Mouse (Mus musculus) heart, embryonic 11.5 days (tissue): ENCODE data around the gene Rbpjl. TPM values are rescaled to one million over a fixed set of nuclear protein-coding genes. Genes with fewer than 3 reads are reported as not detected.

Experiments
- ATAC-seq: fragments of 200-750 bp; cut with Nextera tagmentation; replicated peaks from 2 replicates; pipeline ENCODE4 v1.8.0; 2017; ENCODE audit warnings: moderate library complexity; ENCODE audit not compliant: insufficient number of reproducible peaks, low FRiP score, low TSS enrichment
- H3K27ac ChIP-seq: fragments of 300-500 bp; sonication (generic); 2 replicates; pipeline ENCODE4 v1.5.1; 2014; ENCODE audit warnings: mild to moderate bottlenecking, low read depth, low read length
- H3K27me3 ChIP-seq: fragments of 300-500 bp; sonication (generic); 2 replicates; pipeline ENCODE4 v1.6.1; 2014; ENCODE audit warnings: mild to moderate bottlenecking, low read length, mixed read lengths; ENCODE audit not compliant: control insufficient read depth, insufficient read depth
- H3K36me3 ChIP-seq: fragments of 300-500 bp; sonication (generic); 2 replicates; pipeline ENCODE4 v1.6.1; 2014; ENCODE audit warnings: mild to moderate bottlenecking, low read length, moderate library complexity, mixed read lengths; ENCODE audit not compliant: control insufficient read depth, insufficient read depth
- H3K4me1 ChIP-seq: fragments of 300-500 bp; sonication (generic); 2 replicates; pipeline ENCODE4 v1.6.1; 2014; ENCODE audit warnings: low read length; ENCODE audit not compliant: control insufficient read depth, insufficient read depth
- H3K4me2 ChIP-seq: fragments of 300-500 bp; sonication (generic); 2 replicates; pipeline ENCODE4 v1.6.1; 2014; ENCODE audit warnings: mild to moderate bottlenecking, moderate library complexity
- H3K4me3 ChIP-seq: fragments of 300-500 bp; sonication (generic); 2 replicates; pipeline ENCODE4 v1.5.1; 2014; ENCODE audit warnings: low read depth, low read length
- H3K9ac ChIP-seq: fragments of 300-500 bp; sonication (generic); 2 replicates; pipeline ENCODE4 v1.6.1; 2014; ENCODE audit warnings: mild to moderate bottlenecking, low read depth, low read length, moderate library complexity
- H3K9me3 ChIP-seq: fragments of 300-500 bp; sonication (generic); replicated peaks from 2 replicates; pipeline ENCODE4 v1.6.1; 2016; ENCODE audit warnings: low read length; ENCODE audit not compliant: control insufficient read depth
- WGBS: fragments of 180-500 bp; shearing (Covaris S2); extraction: QIAGEN DNeasy Blood & Tissue Kit; methylation state at CpG from one replicate; pipeline ENCODE4 v1.1.7; 2014; ENCODE audit not compliant: insufficient replicate concordance; 5-methylcytosine and 5-hydroxymethylcytosine counted together
- polyA plus RNA-seq: library from polyadenylated mRNA; unstranded; fragments of >200 nt; fragmentation: Nextera tagmentation; extraction: Ambion mirVana; gene quantifications from 2 replicates; pipeline ENCODE4 v1.2.1, GENCODE M21; 2014

Rbpjl gene
- polyA plus RNA-seq, 1 experiment from 2014 or later = 0.19 TPM

DNA sequence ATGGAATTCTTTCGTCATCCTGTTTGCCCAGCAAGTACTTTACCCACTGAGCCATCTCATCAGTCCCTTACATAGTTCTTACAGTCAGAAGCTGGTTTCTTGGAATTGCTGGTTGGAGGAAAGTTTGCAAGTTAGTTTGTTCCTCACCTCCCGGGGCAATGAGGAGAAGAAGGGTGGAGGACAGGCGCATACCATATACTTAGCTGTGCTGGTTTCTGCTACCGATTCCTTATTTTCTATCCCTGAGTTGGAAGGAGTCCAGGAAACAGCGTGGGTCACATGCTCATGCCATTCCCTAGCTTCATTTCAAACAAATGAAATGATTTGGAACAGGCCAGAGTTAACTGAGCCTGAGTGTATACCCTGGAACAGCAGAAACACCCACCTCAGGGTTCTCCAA lies 46.0 kb downstream of the Rbpjl start:
- H3K4me3 ChIP-seq = no peak overlapping the region
- no peak for ATAC-seq
- H3K27me3 ChIP-seq = no peaks in the 10 kb centered on the region
- 69% methylated on average over 5 of the region's 5 CpGs for WGBS
- H3K9me3 ChIP-seq = no peaks in the 10 kb centered on the region
- peaks cover 15% of the 10 kb centered on the region for H3K4me1 ChIP-seq
- no peak overlapping the region for H3K27ac ChIP-seq
- no peak overlapping the region for H3K9ac ChIP-seq
- H3K36me3 ChIP-seq = no peaks in the 10 kb centered on the region
- H3K4me2 ChIP-seq = no peak overlapping the region

GRCm38 (mm10) chr2:164449341-164450042 lies 46.6 kb downstream of the Rbpjl start:
- Histone ChIP-seq H3K36me3 (no peaks in the 10 kb centered on the region), H3K4me1 (peaks cover 15% of the 10 kb centered on the region), H3K9ac (no peak overlapping the region), H3K27ac (peak overlapping the region; percentile 7; the same call in 1 of the 2 replicates), H3K4me2 (no peak overlapping the region), H3K4me3 (no peak overlapping the region), H3K9me3 (no peaks in the 10 kb centered on the region), H3K27me3 (no peaks in the 10 kb centered on the region)
- no peak for ATAC-seq
- 55% methylated on average over 14 of the region's 14 CpGs for WGBS

DNA sequence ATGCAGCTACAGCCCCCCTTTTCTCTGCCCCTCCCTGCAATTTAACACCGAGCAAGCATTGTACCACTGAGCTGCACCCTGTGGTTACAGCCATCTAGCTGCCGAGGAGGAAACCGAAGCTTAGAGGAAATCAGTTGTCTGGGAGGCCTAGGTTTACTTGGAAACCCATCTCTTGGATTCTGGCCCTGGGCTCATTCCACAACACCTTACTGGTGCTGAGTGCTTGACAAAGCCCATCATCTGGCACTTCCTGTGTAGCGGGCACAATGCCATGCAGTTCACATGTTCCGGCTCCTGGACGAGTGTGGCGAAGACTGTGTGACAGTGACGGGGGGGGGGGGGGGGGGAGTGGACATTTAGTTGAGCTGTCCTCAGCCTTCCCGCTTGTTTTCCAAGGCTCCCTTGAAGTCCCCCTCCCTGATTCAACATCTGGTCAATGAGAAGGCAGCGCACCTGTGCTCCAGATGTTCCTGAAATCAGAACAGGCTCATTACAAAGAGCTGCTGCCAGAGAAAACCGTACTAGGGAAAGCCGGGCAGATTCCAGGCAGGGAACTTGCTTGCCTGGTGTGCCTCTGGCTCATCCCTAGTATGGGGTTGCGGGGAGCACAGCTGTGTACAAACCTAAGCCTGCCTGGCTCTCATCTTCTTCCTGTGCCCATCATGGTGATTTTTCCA lies 49.2 kb downstream of the Rbpjl start:
- Histone ChIP-seq H3K9ac (no peak overlapping the region), H3K4me1 (peaks cover 27% of the 10 kb centered on the region), H3K4me3 (no peak overlapping the region), H3K4me2 (peak overlapping the region; percentile 19; the same call in 1 of the 2 replicates), H3K9me3 (no peaks in the 10 kb centered on the region), H3K27ac (no peak overlapping the region), H3K36me3 (no peaks in the 10 kb centered on the region), H3K27me3 (no peaks in the 10 kb centered on the region)
- ATAC-seq = no peak
- 41% methylated on average over 13 of the region's 13 CpGs for WGBS

DNA sequence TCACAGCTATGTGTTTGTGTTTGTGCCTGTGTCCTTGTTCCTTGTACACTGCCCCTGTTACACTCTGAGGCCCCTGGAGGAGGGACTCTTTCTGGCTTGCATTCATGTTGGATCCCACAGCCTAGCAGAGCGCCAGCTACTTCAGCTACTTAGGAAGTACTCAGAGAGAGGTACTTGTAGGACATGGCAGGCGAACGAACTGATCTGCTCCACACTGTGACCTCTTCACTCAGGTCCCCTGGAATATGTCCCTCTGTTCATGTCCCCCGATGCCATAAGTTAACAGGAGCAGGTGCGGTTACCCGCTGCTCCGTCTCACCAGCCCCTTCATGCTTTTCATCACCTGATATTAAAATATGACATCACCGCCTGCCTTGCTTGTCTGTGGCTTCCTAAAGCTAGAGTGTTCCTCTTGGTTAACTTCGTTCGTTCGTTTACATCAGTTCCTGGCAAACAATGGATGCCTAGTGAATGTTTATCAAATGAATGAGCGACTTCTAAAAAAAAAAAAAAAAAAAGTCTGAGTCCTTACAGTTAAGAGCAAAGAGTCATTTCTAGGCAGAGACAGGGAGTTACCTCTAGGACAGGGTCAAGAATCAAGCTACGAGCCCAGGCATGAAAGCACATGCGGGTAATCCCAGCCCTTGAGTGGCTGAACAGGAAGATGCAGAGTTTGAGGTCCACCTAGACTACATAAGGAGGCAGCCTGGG lies 50.3 kb downstream of the Rbpjl start:
- Histone ChIP-seq H3K9ac (no peak overlapping the region), H3K4me1 (peaks cover 27% of the 10 kb centered on the region), H3K9me3 (no peaks in the 10 kb centered on the region), H3K27me3 (no peaks in the 10 kb centered on the region), H3K4me3 (no peak overlapping the region), H3K27ac (0 out of 2 replicates have a peak overlapping the region, but pooled peaks have one; percentile 24), H3K36me3 (no peaks in the 10 kb centered on the region), H3K4me2 (no peak overlapping the region)
- ATAC-seq = no peak
- WGBS = 46% methylated on average over 14 of the region's 14 CpGs

DNA sequence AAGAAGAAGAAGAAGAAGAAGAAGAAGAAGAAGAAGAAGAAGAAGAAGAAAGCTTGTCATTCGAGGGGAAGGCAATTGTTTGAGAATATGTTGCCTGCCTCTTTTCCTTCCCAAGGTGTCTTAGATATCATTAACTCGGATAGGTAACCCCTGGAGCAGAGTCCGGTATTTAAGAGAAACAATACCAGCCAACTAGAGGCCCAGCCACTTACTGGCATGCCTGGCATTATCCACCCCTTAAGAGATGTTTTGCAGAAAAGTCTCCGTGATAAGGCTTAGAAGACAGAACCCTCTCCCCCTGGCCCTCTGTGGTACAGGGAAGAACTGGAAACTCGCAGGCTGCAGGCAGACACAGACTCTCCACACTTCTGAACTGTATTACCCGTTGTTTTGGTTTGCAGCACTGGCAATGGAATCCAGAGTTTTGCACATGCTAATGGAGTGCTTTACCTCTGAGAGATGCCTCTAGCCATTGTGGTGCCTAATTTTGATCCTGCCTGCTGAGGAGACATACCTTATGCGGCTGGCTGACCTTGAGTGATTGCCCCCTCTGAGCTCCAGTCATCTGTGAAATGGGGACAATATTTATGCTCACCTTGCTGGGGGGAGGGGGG lies 51.1 kb downstream of the Rbpjl start:
- H3K9me3 ChIP-seq = no peaks in the 10 kb centered on the region
- H3K36me3 ChIP-seq = no peaks in the 10 kb centered on the region
- H3K9ac ChIP-seq = no peak overlapping the region
- no peaks in the 10 kb centered on the region for H3K27me3 ChIP-seq
- H3K27ac ChIP-seq = no peak overlapping the region
- peaks cover 24% of the 10 kb centered on the region for H3K4me1 ChIP-seq
- no peak overlapping the region for H3K4me2 ChIP-seq
- no peak for ATAC-seq
- 59% methylated on average over 7 of the region's 7 CpGs for WGBS
- H3K4me3 ChIP-seq = no peak overlapping the region

GRCm38 (mm10) chr2:164454846-164455245 lies 51.9 kb downstream of the Rbpjl start:
- H3K4me2 ChIP-seq = no peak overlapping the region
- 64% methylated on average over 10 of the region's 10 CpGs for WGBS
- H3K27me3 ChIP-seq = no peaks in the 10 kb centered on the region
- no peak overlapping the region for H3K4me3 ChIP-seq
- peaks cover 21% of the 10 kb centered on the region for H3K4me1 ChIP-seq
- ATAC-seq = no peak
- H3K9ac ChIP-seq = no peak overlapping the region
- no peak overlapping the region for H3K27ac ChIP-seq
- no peaks in the 10 kb centered on the region for H3K9me3 ChIP-seq
- H3K36me3 ChIP-seq = no peaks in the 10 kb centered on the region

DNA sequence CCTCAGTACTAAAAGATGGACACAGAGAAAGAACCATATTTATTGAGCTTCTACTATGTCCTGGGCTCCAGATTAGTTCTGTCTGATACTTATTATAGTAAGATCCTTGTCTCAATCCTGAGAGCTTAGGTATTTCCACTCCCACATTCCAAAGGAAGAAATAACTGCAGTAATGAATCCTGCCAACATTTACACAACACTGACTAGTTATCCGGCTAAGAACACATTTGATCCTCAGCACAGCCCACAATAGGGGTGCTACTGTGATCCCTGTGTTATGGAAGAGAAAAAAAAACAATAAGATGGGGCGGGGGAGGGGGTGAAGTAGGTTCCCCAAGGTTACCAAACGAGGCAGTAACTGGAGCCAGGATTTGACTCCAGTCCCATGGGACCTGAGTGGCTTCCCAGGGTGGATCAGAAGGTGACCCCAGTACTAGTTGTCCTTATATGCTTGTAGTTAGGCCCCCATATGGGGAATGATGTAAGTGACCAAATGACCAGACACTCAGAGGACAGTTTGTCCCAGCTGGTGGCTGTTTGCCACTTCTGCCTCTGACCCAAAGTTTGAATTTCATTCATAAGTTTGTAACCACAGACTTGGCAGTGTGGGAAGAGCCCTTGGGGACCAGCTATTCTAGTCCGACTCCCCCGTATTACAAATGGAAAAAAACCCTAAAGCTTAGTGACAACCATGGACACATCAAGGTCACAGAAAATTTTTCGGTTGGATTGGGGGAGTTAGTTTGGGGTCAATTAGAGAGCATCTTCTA lies 52.7 kb downstream of the Rbpjl start:
- Histone ChIP-seq H3K9ac (no peak overlapping the region), H3K27me3 (no peaks in the 10 kb centered on the region), H3K9me3 (no peaks in the 10 kb centered on the region), H3K4me2 (no peak overlapping the region), H3K4me3 (no peak overlapping the region), H3K4me1 (peaks cover 21% of the 10 kb centered on the region), H3K27ac (no peak overlapping the region), H3K36me3 (no peaks in the 10 kb centered on the region)
- ATAC-seq = no peak
- WGBS = 65% methylated on average over 6 of the region's 6 CpGs

GRCm38 (mm10) chr2:164456413-164456812 lies 53.5 kb downstream of the Rbpjl start:
- Histone ChIP-seq H3K27me3 (no peaks in the 10 kb centered on the region), H3K27ac (no peak overlapping the region), H3K36me3 (no peaks in the 10 kb centered on the region), H3K4me3 (no peak overlapping the region), H3K9ac (no peak overlapping the region), H3K4me1 (peaks cover 21% of the 10 kb centered on the region), H3K9me3 (no peaks in the 10 kb centered on the region), H3K4me2 (peak overlapping the region; percentile 52; the same call in 1 of the 2 replicates)
- WGBS = 80% methylated on average over 1 of the region's 1 CpGs
- ATAC-seq = no peak
